ENCODE assay signal across 12 mouse cellular contexts in genomic region chr13:11926720-11927500, GRCm38 (mm10).
DNase-seq lines count a peak whose midpoint lies in the region; ATAC-seq and TF ChIP-seq lines count a peak whose summit lies in the region.
"Had no signal": no experiment of that assay in that cellular context is flagged by ENCODE, and none has a peak within 500 bp of the region (broad histone marks: within the 10 kb centered on the region; RNA-seq: fewer than 3 reads in every experiment).

No protein-coding gene starts in this region.

- no peak overlapping the region for H3K4me2 ChIP-seq in hindbrain, embryonic 16.5 days (ENCODE audit: low read length)
- no peak overlapping the region for H3K4me2 ChIP-seq in hindbrain, embryonic 14.5 days (replicated peaks)
- H3K4me2 ChIP-seq in stomach, postnatal 0 days (replicated peaks; ENCODE audit: low read depth), result no peak overlapping the region
- H3K4me2 ChIP-seq: lung, embryonic 14.5 days had no signal

- WGBS in hindbrain, embryonic 16.5 days, result 74% methylated on average over 11 of the region's 11 CpGs
- WGBS in hindbrain, embryonic 14.5 days, result 70% methylated on average over 11 of the region's 11 CpGs
- WGBS in cerebellum, adult 2 months, result 27% methylated on average over 11 of the region's 11 CpGs
- WGBS in stomach, postnatal 0 days, result 61% methylated on average over 11 of the region's 11 CpGs

- no peak for TF ChIP-seq POLR2A in cerebellum, adult 2 months (IDR thresholded peaks at IDR 0.05; ENCODE audit: borderline replicate concordance, insufficient read depth, low read length)

- H3K27me3 ChIP-seq in hindbrain, embryonic 16.5 days (replicated peaks; ENCODE audit: control insufficient read depth, insufficient read depth, low read length), result no peaks in the 10 kb centered on the region
- no peaks in the 10 kb centered on the region for H3K27me3 ChIP-seq in hindbrain, embryonic 14.5 days (ENCODE audit: control insufficient read depth, insufficient read depth, low read length)
- H3K27me3 ChIP-seq in cerebellum, adult 2 months (ENCODE audit: control insufficient read depth, insufficient read depth, low read length), result no peaks in the 10 kb centered on the region
- H3K27me3 ChIP-seq in stomach, postnatal 0 days (ENCODE audit: control insufficient read depth, insufficient read depth, low read length), result no peaks in the 10 kb centered on the region

- no peak overlapping the region for H3K27ac ChIP-seq in hindbrain, embryonic 16.5 days (ENCODE audit: low read depth, low read length)
- H3K27ac ChIP-seq in hindbrain, embryonic 14.5 days, result no peak overlapping the region
- H3K27ac ChIP-seq in cerebellum, adult 2 months (ENCODE audit: insufficient read depth, low read length), result peak overlapping the region; percentile 39
- H3K27ac ChIP-seq in stomach, postnatal 0 days (replicated peaks), result no peak overlapping the region

- TF ChIP-seq CTCF in cerebellum, adult 2 months (IDR thresholded peaks at IDR 0.05; ENCODE audit: borderline replicate concordance, insufficient read depth, low read depth, low read length), result no peak
- TF ChIP-seq CTCF in stomach, postnatal 0 days (IDR thresholded peaks at IDR 0.05; ENCODE audit: low read depth), result no peak

- H3K4me3 ChIP-seq in hindbrain, embryonic 16.5 days (ENCODE audit: low read length), result no peak overlapping the region
- H3K4me3 ChIP-seq in hindbrain, embryonic 14.5 days (replicated peaks; ENCODE audit: low read length), result no peak overlapping the region
- H3K4me3 ChIP-seq in cerebellum, adult 2 months (replicated peaks; ENCODE audit: insufficient read depth, low read depth, low read length), result no peak overlapping the region
- no peak overlapping the region for H3K4me3 ChIP-seq in stomach, postnatal 0 days (ENCODE audit: low read depth, low read length)

- TF ChIP-seq EP300 in stomach, postnatal 0 days (optimal IDR thresholded peaks at IDR 0.05), result no peak

- H3K36me3 ChIP-seq in hindbrain, embryonic 16.5 days (ENCODE audit: control insufficient read depth, insufficient read depth, low read length), result no peaks in the 10 kb centered on the region
- H3K36me3 ChIP-seq in hindbrain, embryonic 14.5 days (replicated peaks; ENCODE audit: control insufficient read depth, insufficient read depth), result no peaks in the 10 kb centered on the region
- H3K36me3 ChIP-seq in stomach, postnatal 0 days (ENCODE audit: control insufficient read depth, insufficient read depth, low read length), result no peaks in the 10 kb centered on the region
- H3K36me3 ChIP-seq: G1E had no signal

- H3K4me1 ChIP-seq in hindbrain, embryonic 16.5 days (ENCODE audit: control insufficient read depth, insufficient read depth, low read depth, low read length), result no peaks in the 10 kb centered on the region
- H3K4me1 ChIP-seq in hindbrain, embryonic 14.5 days (replicated peaks; ENCODE audit: control insufficient read depth, insufficient read depth, low read length), result no peaks in the 10 kb centered on the region
- peaks cover 12% of the 10 kb centered on the region for H3K4me1 ChIP-seq in cerebellum, adult 2 months (ENCODE audit: control insufficient read depth, insufficient read depth, low read length)
- no peaks in the 10 kb centered on the region for H3K4me1 ChIP-seq in stomach, postnatal 0 days (replicated peaks; ENCODE audit: control insufficient read depth, insufficient read depth)

- peak; percentile 66 for ATAC-seq in hindbrain, embryonic 16.5 days
- ATAC-seq in hindbrain, embryonic 14.5 days (ENCODE audit: low FRiP score), result no peak
- ATAC-seq in stomach, postnatal 0 days (ENCODE audit: low FRiP score, low TSS enrichment), result no peak

- no peak overlapping the region for H3K9ac ChIP-seq in hindbrain, embryonic 16.5 days (ENCODE audit: low read depth, low read length)
- H3K9ac ChIP-seq in hindbrain, embryonic 14.5 days, result no peak overlapping the region
- H3K9ac ChIP-seq in stomach, postnatal 0 days (ENCODE audit: low read length), result no peak overlapping the region
- H3K9ac ChIP-seq: lung, embryonic 14.5 days had no signal

- H3K9me3 ChIP-seq in hindbrain, embryonic 16.5 days (ENCODE audit: control insufficient read depth, low read length), result no peaks in the 10 kb centered on the region
- H3K9me3 ChIP-seq in hindbrain, embryonic 14.5 days (ENCODE audit: control insufficient read depth, low read length), result no peaks in the 10 kb centered on the region
- no peaks in the 10 kb centered on the region for H3K9me3 ChIP-seq in stomach, postnatal 0 days (ENCODE audit: control insufficient read depth, low read length)
- H3K9me3 ChIP-seq: G1E had no signal

- no peak for DNase-seq in hindbrain, embryonic 14.5 days (ENCODE audit: low spot score)
- DNase-seq in MN1 (ENCODE audit: low spot score) (peak; percentile 91), liver (no peak)
- peak; percentile 52 to 62 for DNase-seq in cerebellum, adult 2 months
- peak; percentile 25 for DNase-seq in lung, postnatal 14 days
- no peak for DNase-seq in stomach, postnatal 0 days (ENCODE audit: low spot score)
- DNase-seq: kidney, adult 18-20 months; lung, embryonic 14.5 days; right cerebral cortex, postnatal 25 days; thymus, postnatal 14 days had no signal

Comparison
In these comparisons a context has a peak if more than half of its experiments do, and no peak if none do; other contexts are left out.
1. DNase-seq: peak in MN1 (single experiment), cerebellum, adult 2 months (2 of 2) and lung, postnatal 14 days (single experiment); none in hindbrain, embryonic 14.5 days (single experiment), stomach, postnatal 0 days (single experiment) and liver (single experiment).